Mouse (Mus musculus) embryonic facial prominence, embryonic 14.5 days (tissue): ENCODE measurements around the gene Gm28048. TPM values are rescaled to one million over a fixed set of nuclear protein-coding genes. Genes with fewer than 3 reads are reported as not detected.
A peak's percentile ranks its signal among the peaks of the same experiment; 100 is the strongest.

Source experiments
- ATAC-seq: fragments of 200-750 bp; cut with Nextera tagmentation; 2 replicates; pipeline ENCODE4 v1.8.0; 2017; ENCODE audit warnings: low read depth, moderate number of reproducible peaks, moderate TSS enrichment
- DNase-seq: peaks from one replicate; pipeline ENCODE4 v3.0.0-alpha.2; 2015; ENCODE audit warnings: low spot score
- H3K27ac ChIP-seq: fragments of 300-500 bp; sonication (generic); replicated peaks from 2 replicates; pipeline ENCODE4 v1.5.1; 2014; ENCODE audit warnings: low read depth, mild to moderate bottlenecking, low read length, moderate library complexity
- H3K27me3 ChIP-seq: fragments of 300-500 bp; sonication (generic); replicated peaks from 2 replicates; pipeline ENCODE4 v1.6.1; 2014; ENCODE audit warnings: low read length; ENCODE audit not compliant: control insufficient read depth, insufficient read depth
- H3K36me3 ChIP-seq: fragments of 300-500 bp; sonication (generic); 2 replicates; pipeline ENCODE4 v1.6.1; 2014; ENCODE audit warnings: low read length, mixed read lengths; ENCODE audit not compliant: control insufficient read depth, insufficient read depth
- H3K4me1 ChIP-seq: fragments of 300-500 bp; sonication (generic); 2 replicates; pipeline ENCODE4 v1.6.1; 2014; ENCODE audit warnings: antibody characterized with exemption, low read length; ENCODE audit not compliant: control insufficient read depth, insufficient read depth
- H3K4me2 ChIP-seq: fragments of 300-500 bp; sonication (generic); 2 replicates; pipeline ENCODE4 v1.6.1; 2014; ENCODE audit warnings: low read depth, mild to moderate bottlenecking, low read length, moderate library complexity, mixed read lengths
- H3K4me3 ChIP-seq: fragments of 300-500 bp; sonication (generic); 2 replicates; pipeline ENCODE4 v1.5.1; 2014; ENCODE audit warnings: low read depth, mild to moderate bottlenecking, low read length
- H3K9ac ChIP-seq: fragments of 300-500 bp; sonication (generic); 2 replicates; pipeline ENCODE4 v1.6.1; 2014; ENCODE audit warnings: low read depth, mild to moderate bottlenecking, low read length, moderate library complexity, mixed read lengths
- H3K9me3 ChIP-seq: fragments of 300-500 bp; sonication (generic); 2 replicates; pipeline ENCODE4 v1.6.1; 2016; ENCODE audit warnings: low read length; ENCODE audit not compliant: control insufficient read depth
- WGBS: fragments of 180-500 bp; shearing (Covaris S2); extraction: QIAGEN DNeasy Blood & Tissue Kit; methylation state at CpG from one replicate; pipeline ENCODE4 v1.1.7; 2014; 5-methylcytosine and 5-hydroxymethylcytosine counted together
- polyA plus RNA-seq: library from polyadenylated mRNA; unstranded; fragments of >200 nt; fragmentation: Nextera tagmentation; extraction: Ambion mirVana; gene quantifications from 2 replicates; pipeline ENCODE4 v1.2.1, GENCODE M21; 2014

The Gm28048 gene
- polyA plus RNA-seq, 1 experiment from 2014 or later, result 13.6 TPM

- peaks cover 9% of the 10 kb centered on the region for H3K4me1 ChIP-seq
- DNase-seq (no peak), ATAC-seq (no peak)
- peaks cover 6% of the 10 kb centered on the region; the same call in 1 of the 2 replicates for H3K36me3 ChIP-seq
- peak overlapping the region; percentile 76 for H3K4me2 ChIP-seq
- WGBS, result 69% methylated on average over 6 of the region's 6 CpGs
- no peaks in the 10 kb centered on the region for H3K9me3 ChIP-seq
- H3K27me3 ChIP-seq, result no peaks in the 10 kb centered on the region
- peak overlapping the region; percentile 96; the same call in 1 of the 2 replicates for H3K27ac ChIP-seq
- no peak overlapping the region for H3K9ac ChIP-seq
- no peak overlapping the region for H3K4me3 ChIP-seq
Measured at GRCm38 (mm10) chr11:22982846-22983245, 956 bp upstream of the Gm28048 start.

GRCm38 (mm10) chr11:22981543-22981950 lies 343 bp downstream of the Gm28048 start:
- Histone ChIP-seq H3K9ac (peak overlapping the region; percentile 82), H3K27me3 (no peaks in the 10 kb centered on the region), H3K36me3 (peaks cover 19% of the 10 kb centered on the region), H3K4me1 (peaks cover 9% of the 10 kb centered on the region), H3K27ac (peak overlapping the region; percentile 96), H3K9me3 (no peaks in the 10 kb centered on the region), H3K4me2 (peak overlapping the region; percentile 76), H3K4me3 (peak overlapping the region; percentile 75)
- ATAC-seq (peak; percentile 35), DNase-seq (no peak)
- WGBS, result 3% methylated on average over 12 of the region's 12 CpGs

GRCm38 (mm10) chr11:22981041-22981440 lies 849 bp downstream of the Gm28048 start:
- DNase-seq, result no peak
- Histone ChIP-seq H3K36me3 (peaks cover 24% of the 10 kb centered on the region), H3K27me3 (no peaks in the 10 kb centered on the region), H3K9ac (peak overlapping the region; percentile 82), H3K27ac (peak overlapping the region; percentile 96; the same call in 1 of the 2 replicates), H3K4me2 (peak overlapping the region; percentile 76), H3K4me3 (peak overlapping the region; percentile 75), H3K4me1 (peaks cover 9% of the 10 kb centered on the region), H3K9me3 (no peaks in the 10 kb centered on the region)
- WGBS, result 51% methylated on average over 4 of the region's 4 CpGs
- ATAC-seq, result no peak

GRCm38 (mm10) chr11:22979221-22979620 lies 2.7 kb downstream of the Gm28048 start:
- Histone ChIP-seq H3K4me2 (no peak overlapping the region), H3K4me1 (peaks cover 9% of the 10 kb centered on the region), H3K27ac (no peak overlapping the region), H3K9ac (no peak overlapping the region), H3K36me3 (peaks cover 32% of the 10 kb centered on the region), H3K27me3 (no peaks in the 10 kb centered on the region), H3K4me3 (no peak overlapping the region), H3K9me3 (peaks cover 3% of the 10 kb centered on the region; the same call in 1 of the 2 replicates)
- no peak for ATAC-seq
- DNase-seq, result no peak
- 71% methylated on average over 1 of the region's 1 CpGs for WGBS

- H3K4me2 ChIP-seq, result no peak overlapping the region
- peaks cover 9% of the 10 kb centered on the region for H3K4me1 ChIP-seq
- peaks cover 37% of the 10 kb centered on the region for H3K36me3 ChIP-seq
- H3K27me3 ChIP-seq, result no peaks in the 10 kb centered on the region
- no peak overlapping the region for H3K9ac ChIP-seq
- DNase-seq (no peak), ATAC-seq (no peak)
- H3K4me3 ChIP-seq, result no peak overlapping the region
- peaks cover 8% of the 10 kb centered on the region for H3K9me3 ChIP-seq
- WGBS, result 57% methylated on average over 1 of the region's 1 CpGs
- no peak overlapping the region for H3K27ac ChIP-seq
Measured at GRCm38 (mm10) chr11:22978711-22979110, 3.2 kb downstream of the Gm28048 start.

- no peak overlapping the region for H3K27ac ChIP-seq
- H3K9ac ChIP-seq, result no peak overlapping the region
Measured at GRCm38 (mm10) chr11:22978215-22978614, 3.7 kb downstream of the Gm28048 start.

GRCm38 (mm10) chr11:22973599-22973998 lies 8.3 kb downstream of the Gm28048 start:
- peak overlapping the region; percentile 67 for H3K9ac ChIP-seq

More at GRCm38 (mm10) chr11:22978215-22978614, 3.7 kb downstream of the Gm28048 start:
- Histone ChIP-seq H3K4me3 (no peak overlapping the region), H3K36me3 (peaks cover 42% of the 10 kb centered on the region), H3K9me3 (peaks cover 13% of the 10 kb centered on the region), H3K27me3 (no peaks in the 10 kb centered on the region), H3K4me2 (no peak overlapping the region), H3K4me1 (peaks cover 9% of the 10 kb centered on the region)
- ATAC-seq (no peak), DNase-seq (no peak)
- 85% methylated on average over 3 of the region's 3 CpGs for WGBS

GRCm38 (mm10) chr11:22972746-22973526 lies 9.0 kb downstream of the Gm28048 start:
- peak overlapping the region; percentile 70 for H3K4me2 ChIP-seq
- WGBS, result 50% methylated on average over 45 of the region's 46 CpGs
- peaks cover 51% of the 10 kb centered on the region for H3K36me3 ChIP-seq

More at GRCm38 (mm10) chr11:22973599-22973998, 8.3 kb downstream of the Gm28048 start:
- Histone ChIP-seq H3K4me3 (peak overlapping the region; percentile 60), H3K36me3 (peaks cover 56% of the 10 kb centered on the region), H3K27ac (peak overlapping the region; percentile 85), H3K4me1 (no peaks in the 10 kb centered on the region), H3K9me3 (peaks cover 45% of the 10 kb centered on the region), H3K4me2 (peak overlapping the region; percentile 61), H3K27me3 (no peaks in the 10 kb centered on the region)
- peak; percentile 31 for DNase-seq
- 50% methylated on average over 14 of the region's 14 CpGs for WGBS
- ATAC-seq, result no peak

More at GRCm38 (mm10) chr11:22972746-22973526, 9.0 kb downstream of the Gm28048 start:
- H3K27me3 ChIP-seq, result no peaks in the 10 kb centered on the region
- peak overlapping the region; percentile 60 for H3K4me3 ChIP-seq
- DNase-seq (peak; percentile 86), ATAC-seq (peak; percentile 68)
- H3K9ac ChIP-seq, result peak overlapping the region; percentile 70
- H3K4me1 ChIP-seq, result no peaks in the 10 kb centered on the region
- H3K27ac ChIP-seq, result peak overlapping the region; percentile 85
- H3K9me3 ChIP-seq, result peaks cover 50% of the 10 kb centered on the region
